Mouse (Mus musculus) thymus, postnatal 36 days (tissue): Measurements from ENCODE around the gene Ostm1.

ENCODE experiments used
- DNase-seq, 2 experiments: peaks; one replicate each; pipeline ENCODE4 v3.0.0; 2022; ENCODE audit warnings: mixed read lengths in 2 of 2

Gene Ostm1

DNA sequence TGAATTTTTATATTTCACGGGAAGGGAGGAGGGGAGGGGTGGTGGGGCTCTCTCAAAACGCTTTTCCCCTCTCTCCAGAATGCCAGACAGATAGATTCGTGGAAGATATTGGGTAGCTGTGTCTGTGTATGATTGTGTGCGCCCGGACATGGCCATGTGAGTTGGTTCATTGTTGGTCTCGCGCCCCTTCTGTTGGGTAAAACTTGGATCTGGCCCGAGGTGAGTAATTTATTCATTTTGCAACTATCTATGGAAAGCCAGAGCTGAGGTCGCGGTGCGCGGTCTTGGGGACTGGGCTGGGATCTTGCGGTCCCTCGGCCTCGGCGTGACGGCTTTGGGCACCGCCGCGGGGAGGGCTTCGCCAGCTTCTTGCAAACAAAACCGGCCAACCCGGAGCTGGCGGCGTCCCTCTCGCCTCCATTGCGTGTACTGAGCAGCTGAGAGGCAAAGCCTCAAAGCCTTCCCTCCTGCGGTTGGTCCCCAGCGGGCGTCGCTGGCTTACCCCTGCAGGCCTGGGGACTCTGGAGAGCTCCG, 347 bp downstream of the Ostm1 start:
- no peak for DNase-seq

DNA sequence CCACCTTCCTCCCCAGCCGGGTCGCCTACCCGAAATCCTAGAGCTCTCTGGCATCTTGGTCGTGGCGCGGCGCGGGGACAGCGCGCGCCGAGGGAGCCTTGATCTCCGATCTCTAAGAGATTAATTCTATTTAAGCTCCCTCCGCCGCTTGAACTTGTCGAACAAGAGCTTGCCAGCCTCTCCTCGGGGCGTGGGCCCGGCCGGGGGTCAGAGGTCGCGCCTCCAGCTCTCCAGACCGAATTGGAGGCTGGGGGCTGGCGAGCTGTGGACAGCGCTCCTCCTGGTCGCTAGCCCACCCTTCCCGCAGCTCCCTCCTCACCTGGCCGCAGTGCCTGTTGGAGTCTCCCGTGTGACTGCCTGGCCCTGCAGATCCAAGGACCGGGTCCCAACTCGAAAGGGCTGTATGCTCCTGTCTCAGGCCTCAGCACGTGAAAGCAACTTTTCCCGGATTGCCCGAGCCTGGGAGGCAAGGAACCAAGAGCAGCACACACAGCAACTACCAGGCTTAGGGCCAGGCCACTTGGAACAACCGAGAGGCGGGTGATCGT, 888 bp downstream of the Ostm1 start:
- DNase-seq: no peak

DNA sequence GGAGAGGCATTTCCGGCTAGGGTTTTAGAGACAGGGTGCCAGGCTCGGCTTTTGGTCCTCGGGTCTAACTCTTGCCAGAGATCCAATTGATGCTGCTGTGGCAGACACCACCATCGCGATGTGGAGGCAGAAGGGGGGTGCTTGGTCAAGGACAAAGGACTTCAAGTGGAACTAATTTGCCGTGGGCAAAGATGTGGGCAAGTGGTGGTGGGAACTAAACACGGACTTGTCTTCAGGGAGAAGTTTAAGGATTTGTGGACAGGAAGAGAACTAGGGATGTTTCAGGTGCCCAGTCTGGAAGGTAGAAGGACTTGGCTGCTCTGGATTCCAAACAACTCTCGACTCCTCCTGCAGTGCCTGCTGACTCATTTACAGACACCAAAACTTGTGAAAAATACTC, 1.5 kb downstream of the Ostm1 start:
- DNase-seq: no peak

DNA sequence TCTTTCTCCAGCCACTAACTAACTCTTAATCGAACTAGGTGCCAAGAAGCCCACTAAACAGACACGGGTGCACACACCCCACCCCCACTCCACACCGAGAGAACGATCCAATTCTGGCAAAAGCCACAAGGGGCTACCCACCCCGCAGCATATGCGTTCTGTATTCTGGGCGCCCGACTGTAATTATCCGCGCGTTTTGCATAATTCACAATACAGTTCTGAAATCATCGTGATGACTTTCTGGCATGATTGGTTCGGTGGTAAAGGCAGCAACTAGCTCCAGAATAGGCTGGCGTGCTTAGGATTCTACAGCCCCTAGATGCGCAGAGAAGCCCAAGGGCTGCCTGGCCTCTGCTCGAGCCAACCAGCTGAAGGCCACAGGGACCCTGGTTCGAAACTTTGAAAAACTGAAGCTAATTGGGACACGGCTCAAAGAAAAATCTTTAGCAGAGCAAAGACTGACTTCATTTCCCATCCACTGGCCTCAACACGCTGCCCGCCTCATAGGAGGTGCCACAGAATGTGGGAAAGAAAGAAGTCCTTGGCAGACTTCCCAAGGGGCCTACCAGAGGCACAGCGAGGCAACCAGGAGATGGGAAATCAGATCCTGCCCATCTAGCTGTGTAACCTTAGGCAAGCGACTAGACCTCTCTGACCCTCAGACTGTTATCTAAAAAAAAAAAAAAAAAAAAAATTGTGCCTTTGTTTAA, 2.1 kb downstream of the Ostm1 start:
- no peak for DNase-seq

DNA sequence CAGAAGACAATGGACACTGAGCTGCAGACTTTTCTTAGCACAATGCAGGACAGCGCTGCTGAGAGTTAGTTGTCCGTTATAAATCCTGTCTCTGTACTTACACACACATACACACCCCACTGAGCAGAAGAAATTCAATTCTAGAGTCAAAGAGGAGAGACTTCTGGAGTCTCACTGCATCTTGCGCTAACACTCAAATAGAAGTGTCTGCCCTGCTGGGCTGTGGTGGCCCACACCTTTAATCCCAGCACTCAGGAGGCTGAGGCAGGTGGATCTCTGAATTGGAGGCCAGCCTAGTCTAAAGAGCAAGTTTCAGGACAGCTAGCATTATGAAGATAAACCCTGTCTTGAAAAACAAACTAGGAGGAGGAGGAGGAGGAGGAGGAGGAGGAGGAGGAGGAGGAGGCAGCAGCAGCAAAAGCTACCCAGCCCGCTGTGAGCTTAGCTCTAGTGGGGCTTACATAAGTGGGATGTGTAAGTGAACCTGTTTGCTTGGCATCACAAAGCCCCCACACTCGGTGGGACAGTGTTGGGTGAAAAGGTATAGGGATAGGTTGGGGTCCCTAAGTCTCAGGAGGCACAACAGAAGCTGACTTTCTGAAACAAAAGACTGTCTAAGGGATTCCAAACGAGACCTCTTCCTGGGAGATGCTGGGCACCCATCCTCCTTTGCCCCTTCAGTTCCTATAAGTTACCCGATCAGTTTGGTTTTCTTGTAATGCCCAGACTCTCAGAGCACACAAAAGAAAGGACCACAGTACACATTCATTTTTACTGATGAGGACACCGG, 4.5 kb downstream of the Ostm1 start:
- DNase-seq: no peak

DNA sequence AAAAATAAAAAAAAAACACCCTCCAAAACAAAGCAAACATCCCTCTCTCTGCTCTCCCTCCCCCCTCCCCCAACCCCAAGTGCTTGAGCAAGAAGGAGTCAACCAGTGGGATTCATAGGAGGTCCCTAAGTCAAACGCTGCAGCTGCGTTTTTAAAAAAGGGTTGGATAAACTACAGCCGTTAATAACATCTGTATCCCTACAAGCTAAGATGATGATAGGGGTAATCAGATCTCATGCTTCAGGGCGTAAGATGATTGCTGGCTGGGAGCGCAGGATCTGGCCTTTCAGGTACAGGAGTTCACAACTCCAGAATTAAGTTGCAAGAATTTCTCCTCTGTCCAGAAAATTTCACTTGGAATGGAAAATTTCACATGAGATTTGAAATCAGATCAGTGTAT, 5.9 kb downstream of the Ostm1 start:
- DNase-seq: no peak

DNA sequence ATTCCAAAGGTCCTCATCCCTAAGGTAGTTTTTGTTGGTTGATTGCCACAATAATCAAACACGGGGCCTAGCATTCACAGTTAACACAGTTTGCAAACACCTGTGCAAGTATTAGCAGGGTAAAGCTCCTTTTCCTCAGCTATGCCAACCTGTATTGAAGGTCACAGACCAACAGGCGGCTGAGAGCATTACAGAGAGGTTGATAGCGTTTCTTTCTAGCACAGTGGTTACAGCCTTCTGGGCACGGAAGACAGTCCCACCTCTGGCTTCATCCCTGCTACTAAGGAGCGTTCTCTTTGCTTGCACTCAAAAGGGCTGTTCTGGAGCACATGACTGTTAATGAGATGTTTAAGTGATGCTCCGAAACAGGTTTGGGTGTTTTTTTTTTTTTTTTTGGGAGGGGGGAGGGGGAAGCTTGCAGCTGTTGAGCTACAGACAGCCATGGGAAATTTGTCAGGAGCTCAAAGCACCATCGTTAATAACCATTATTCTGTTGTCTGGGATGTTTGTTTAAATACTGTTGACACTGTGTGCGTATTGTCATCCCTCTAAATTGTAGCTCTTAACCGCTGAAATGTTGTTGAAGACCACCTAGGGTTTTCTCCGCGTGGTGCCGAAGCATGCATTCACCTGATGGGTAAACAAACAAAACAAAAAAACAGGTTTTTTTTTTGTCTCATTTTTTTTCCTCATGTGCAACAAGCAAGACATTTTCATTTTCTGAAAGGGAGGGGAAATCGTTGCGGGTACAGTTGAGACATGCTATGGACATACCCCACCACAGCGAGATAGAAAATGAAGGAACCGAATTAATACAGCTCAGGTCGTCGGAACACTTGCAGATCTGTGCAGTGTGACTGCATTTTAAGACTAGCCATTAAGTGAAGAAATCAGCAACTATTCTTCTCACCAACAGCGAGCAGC, 6.9 kb downstream of the Ostm1 start:
- no peak for DNase-seq

DNA sequence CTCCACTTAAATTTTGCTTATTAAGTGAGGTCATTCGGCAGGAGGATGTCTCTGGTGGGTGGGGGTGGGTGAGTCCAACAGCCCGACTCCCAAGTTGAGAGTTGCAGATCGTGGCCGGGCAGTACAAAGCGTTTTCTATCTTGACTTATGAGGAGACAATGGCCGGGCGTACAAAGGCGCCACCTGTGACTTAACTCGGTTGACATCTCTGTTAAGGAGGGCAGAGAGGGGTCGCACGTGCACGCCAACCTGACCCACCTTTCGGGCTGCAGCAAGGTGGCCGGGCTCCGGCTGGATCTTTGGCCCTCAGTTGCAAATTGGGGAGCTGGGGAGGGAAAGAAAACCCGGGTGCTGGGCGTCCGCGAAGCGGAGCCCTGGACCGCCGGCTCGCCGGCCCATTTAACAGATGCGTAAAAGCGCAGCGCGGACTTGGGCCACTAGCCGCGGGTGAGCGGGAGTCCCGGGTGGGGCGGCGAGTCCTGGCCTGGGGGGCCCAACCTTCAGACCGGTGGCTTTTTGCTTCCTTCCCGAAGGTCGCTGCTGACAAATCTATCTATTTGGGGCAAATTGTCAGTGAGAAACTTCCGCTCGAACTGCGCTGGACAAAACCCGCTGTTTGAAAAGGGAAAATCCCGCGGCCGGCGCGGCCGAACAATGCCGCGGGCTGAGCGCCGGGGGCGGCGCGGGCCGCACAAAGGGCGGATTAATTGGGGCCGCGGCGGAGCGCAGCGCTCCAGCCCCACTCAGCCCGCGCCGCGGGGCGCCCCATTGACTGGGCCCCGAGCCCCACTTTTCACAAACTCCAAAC, 7.8 kb downstream of the Ostm1 start:
- no peak for DNase-seq

DNA sequence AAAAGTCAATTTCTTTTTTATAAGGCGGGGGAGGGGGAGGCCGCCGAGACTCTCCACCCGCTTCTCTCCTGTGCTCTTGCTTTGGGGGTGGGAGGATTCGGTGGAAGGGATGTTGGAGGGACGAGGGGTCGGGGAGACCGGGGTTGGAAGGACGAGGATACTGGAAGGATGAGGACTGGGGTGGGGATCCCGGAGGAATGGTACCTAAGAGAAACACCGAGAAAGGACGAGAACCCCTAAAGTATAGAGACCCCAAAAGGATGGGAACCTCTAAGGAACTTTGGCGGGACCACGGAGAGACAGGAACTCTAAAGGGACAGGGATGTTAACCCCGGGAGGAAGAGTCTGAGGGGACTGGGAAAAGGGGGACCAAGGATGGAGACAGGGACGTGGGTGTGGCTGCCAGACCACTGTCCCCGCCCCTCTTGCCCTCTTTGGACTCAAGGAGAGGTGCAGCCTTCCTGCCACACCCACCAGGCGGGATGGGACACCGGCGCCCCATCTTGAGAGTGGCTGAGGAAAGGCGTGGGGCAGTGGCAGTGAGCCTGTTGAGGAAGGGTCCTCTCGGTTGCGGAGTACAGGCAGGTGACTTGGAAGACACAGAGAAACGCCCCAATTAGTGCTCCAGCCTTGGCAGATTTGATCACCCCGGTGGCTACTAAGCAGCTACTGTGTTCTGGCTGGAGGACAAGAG, 8.5 kb downstream of the Ostm1 start:
- peak in 1 of 2 experiments; percentile 7 for DNase-seq

DNA sequence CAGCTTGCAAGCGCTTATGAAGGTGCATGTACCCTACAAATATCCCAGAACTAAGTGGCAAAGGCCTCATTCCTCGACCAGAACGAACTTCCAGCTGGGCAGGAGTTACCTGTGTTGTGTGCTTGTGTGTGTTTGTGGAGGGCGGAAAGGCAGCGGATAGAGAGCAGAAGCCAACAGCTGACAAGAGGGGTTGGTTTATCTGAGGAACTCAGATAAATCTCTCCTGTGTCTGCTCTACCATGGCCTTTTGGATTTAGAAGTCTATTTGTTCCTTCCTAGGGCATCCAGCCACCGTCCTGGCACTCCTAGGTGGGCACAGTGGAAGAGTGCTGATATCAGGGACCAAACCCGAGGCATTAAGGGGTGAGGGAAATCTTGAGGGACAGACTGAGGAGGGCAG, 9.6 kb downstream of the Ostm1 start:
- DNase-seq: no peak

DNA sequence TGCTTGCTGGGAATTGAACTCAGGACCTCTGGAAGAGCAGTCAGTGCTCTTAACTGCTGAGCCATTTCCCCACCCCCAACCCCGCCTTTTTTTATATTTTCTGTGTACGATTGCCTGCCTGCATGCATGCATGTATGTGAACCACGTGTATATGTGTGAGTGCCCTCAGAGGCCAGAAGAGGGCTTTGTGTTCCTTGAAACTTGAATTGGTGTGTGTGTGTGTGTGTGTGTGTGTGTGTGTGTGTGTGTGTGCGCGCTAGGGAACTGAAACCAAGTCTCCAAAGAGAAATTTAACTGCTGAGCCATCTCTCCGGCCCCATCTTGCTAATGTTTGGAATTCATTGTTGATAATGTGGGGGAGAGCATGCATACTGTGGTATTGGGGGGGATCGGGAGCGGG, 15.0 kb downstream of the Ostm1 start:
- no peak for DNase-seq

DNA sequence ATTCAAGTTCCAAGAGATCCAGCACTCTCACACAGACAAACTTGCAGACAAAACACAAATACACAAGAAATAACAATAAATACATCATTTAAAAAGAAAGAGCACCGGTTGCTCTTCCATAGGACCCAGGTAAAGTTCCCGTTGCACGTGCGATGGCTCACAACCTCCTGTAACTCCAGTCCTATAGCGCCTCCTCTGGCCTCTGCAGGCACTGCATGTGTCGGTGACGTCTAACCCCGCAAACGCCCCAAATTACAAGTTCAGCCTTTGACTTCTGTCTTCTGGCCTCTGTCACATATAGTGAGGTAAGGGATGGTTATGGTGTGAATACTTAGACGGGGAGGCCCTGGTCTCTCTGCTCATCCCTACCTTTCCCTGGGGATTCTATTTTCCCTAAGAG, 17.9 kb downstream of the Ostm1 start:
- DNase-seq: peak in 1 of 2 experiments; percentile 27

DNA sequence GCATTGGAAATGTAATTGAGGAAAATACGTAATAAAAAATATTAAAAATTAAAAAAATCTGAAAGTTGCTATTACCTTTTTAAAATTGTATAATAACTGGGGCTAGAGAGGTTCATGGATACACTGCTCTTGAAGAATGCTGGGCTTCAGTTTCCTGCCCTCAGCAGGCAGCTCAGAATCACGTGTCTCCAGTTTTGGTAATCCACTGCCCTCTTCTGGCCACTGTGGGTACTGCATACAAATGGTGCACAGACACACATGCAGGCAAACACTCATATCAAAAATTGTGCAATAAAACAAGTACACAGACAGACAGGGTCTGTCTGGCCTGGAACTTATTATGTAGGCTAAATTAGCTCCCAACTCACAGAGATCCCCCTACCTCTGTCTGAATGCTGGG, 21.3 kb downstream of the Ostm1 start:
- DNase-seq: peak in 1 of 2 experiments; percentile 28

DNA sequence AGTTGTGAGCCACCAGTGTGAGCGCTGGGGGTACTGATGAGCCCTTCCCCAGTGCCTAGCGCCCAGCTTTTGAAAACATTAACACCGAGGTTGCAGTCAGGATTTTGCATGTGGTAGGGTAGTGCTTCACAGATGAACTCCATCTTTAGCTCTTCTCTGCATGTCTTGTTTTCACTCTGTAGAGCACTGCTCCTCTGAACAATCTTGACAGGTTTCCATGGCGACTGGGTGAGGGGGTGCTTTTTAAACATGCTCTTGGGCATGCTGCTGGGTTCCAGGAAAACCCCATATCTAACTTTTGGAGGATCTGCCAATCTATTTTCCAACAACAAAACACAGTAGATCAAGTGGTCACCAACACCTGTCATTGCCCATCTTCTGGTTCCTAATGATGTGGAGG, 23.1 kb downstream of the Ostm1 start:
- DNase-seq: no peak

DNA sequence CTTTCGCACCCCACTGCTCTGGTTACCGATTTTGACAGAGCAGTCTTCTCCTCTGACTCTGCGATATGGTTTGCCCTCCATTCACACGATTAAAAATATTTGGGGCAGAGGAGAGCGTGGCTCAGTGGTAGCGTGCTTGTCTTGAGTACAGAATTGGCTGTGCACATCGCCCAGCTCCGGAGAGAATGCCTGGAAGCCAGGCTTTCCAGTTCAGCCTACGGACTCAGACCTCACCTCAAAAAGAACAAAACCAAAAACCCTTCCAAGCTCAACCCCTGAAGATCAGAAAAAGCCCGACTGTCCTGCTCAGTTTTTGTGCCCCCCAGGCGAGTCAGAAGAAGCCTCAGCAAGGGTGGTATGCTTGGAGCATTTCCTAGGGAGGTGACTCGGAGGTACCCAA, 29.5 kb downstream of the Ostm1 start:
- no peak for DNase-seq

DNA sequence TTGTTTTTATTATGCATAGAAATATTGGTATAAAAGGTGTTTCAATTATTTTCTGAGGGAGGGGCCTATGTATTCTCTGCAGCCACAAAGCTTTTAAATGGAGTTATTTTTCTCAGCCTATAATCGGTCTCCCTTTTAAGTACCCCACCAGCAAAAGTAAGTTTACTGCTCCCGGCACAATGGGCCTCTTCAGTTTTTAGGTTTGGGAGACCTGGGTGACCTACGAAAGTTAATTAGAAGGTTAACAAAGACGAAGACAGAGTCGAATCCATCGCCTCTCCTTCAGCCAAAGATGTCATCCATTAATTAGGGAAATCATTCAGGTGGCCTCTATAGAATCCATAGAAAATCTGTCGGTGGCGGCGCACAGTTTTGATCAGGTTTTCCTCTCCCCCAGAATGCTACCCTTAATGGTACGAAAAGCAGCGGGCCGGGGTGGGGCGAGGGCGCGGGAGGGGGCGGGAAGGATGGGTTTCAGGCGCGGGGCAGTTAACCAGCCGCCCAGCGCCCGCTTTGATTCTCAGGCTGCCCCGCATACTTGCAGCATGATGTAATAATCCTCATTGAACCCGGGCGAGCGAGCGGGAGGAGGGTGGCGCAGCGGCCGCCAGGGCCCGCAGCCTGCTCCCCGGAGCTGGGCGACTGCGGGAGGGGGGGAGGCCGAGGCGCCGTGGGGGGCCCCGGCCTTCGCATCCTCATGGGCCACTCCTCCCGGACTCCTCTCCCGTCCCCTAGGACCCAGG, 30.2 kb downstream of the Ostm1 start:
- DNase-seq: no peak

DNA sequence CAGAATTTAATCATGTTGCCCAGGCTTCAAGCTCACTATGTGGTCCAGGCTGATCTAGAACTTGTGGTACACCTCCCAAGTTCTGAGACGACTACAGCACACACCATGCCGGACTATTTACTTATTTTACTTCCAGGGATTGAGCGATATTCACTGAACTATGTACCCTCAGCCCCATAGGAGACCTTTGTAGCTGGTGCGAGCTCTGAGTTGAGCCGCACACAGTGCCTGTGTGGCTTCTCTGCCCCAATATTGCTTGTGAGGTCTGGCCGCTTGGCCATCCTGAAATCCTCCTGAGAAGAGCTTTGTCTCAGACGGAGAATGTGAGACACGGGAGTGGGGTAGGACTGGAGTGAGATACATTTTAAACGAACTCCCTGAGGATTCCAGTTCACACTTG, 31.1 kb downstream of the Ostm1 start:
- no peak for DNase-seq

DNA sequence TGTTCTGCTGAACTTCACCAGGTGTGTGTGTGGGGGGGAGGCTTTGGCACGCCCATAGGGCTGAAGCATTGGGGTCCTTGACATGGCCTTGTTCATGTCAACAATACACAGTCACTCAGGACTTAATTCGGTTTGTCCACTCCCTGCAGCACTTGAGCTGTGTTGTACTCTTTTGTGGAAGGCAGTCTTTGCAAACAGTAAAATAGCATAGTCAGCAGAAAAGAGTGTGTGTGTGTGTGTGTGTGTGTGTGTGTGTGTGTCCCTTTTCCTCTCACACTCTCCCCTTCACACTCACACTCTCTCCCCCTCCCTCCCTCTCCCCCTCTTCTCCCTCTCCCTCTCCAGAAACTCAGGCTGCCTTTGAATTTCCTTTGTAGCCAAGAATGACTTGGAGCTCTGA, 34.7 kb downstream of the Ostm1 start:
- no peak for DNase-seq

DNA sequence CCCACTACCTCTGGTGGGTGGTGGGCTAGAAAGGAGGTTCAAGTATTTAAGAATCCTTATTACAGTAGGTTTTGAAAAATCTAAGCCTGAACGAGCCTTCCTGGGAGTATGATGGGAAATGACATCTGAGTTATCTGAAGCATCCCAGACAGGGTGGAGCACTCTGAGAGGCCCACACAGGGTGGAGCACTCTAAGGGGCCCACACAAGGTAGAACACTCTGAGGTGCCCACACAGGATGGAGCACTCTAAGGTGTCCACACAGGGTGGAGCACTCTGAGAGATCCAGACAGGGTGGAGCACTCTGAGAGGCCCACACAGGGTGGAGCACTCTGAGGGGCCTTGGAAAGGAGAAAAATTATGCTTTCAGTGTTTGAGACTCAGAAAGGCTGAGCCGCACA, 42.3 kb downstream of the Ostm1 start:
- no peak for DNase-seq

DNA sequence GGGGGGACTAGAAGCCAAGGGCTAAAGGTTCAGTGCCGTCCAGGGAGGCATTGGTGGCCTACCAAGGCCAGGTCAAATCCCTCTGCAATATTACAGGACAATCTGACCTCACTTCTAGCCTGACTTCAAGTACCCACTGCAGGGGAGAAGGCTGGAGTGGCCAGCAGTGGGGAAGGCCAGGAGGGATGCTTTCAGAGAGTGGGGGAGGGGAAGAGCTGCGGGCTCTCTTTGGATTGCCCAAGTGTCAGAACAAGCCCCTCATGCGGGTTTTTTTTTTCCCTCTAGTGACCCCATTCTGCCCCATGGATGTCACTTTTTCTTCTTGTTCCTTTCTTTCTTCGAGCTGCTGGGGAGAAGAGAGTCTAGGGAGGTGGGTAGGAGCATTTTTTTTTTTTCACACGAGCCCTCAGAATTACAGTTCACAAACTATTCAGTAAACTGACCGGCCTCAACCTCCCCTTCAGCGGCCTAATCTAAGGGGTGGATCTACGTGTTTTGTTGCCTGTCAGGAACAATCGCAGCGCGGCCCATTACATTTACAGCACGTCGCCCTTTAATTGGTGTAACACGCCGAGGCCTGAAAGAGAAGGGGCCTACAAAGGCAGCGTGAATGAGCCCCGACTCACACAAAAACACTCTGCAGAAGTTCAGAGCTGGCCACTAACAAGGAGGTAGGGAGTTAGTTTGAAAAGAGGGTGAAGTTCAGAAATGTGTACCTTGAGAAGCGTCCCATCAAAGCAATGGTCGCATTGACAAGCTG, 47.2 kb downstream of the Ostm1 start:
- no peak for DNase-seq
